Mouse (Mus musculus) adrenal gland, postnatal 10 days (tissue): ENCODE measurements around the gene Cox6b2. TPM values are rescaled to one million over a fixed set of nuclear protein-coding genes. Genes with fewer than 3 reads are reported as not detected.

Experiments used
- DNase-seq: peaks from one replicate; pipeline ENCODE4 v3.0.0; 2021; ENCODE audit warnings: mixed read lengths
- total RNA-seq, 2 experiments: library from RNA; stranded (reverse); gene quantifications; 2 replicates each; pipeline ENCODE4 v1.2.3; 2021

The Cox6b2 gene
- total RNA-seq, 2 experiments from 2014 or later, result 28.5 to 39.2 TPM

DNA sequence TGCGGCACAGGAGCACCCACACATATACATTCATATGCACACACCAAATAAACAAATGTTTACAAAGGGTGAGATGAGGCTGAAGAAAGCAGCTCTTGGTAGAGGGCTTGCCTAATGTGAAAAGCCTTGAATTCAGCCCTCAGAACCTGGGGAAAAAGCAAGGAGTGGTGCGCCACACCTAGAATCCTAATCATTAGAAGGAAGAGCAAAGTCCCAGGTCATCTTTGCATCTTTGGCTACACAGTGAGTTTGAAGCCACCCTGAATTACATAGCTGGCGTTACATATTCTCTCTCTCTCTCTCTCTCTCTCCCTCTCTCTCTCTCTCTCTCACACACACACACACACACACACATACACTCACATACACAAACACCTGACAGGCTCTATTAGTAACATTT lies 33.6 kb downstream of the Cox6b2 start:
- DNase-seq, result no peak

DNA sequence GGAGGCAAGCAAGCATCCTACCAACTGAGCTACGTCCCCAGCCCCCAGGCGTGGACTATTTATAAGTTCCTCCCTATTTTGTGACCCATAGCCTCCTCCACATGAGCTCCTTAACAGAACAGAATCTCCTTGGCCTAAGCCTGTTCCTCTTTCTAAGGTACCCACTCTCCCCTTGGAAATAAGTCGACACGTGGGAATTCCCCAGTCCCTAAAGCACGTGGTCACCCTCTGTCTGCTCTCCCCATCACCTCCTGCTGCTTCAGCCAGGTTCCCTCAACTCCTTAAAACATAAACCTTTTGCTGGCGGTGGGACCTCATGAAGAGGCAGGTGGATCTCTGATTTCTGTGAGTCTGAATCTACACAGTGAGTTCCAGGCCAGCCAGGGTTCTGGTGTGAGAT lies 35.9 kb downstream of the Cox6b2 start:
- no peak for DNase-seq

DNA sequence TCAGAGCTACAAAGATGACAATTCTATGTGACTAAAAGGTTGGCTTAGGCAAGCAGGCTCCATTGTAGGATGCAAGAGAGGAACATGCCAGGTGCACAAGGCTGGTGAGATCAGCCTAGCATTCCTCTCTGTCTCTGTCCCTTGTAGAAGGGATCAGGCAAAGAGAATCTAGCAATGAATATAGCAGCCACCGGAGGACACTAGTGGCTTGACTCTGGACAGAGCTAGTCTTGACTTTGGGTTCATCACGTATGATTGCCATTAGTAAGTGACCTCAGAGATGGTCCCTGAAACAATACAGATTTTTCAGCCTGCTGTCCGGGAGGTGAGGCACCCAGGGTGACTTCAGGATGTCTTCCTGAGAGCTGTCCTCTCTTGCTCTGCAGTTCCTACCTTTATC lies 40.3 kb downstream of the Cox6b2 start:
- no peak for DNase-seq

DNA sequence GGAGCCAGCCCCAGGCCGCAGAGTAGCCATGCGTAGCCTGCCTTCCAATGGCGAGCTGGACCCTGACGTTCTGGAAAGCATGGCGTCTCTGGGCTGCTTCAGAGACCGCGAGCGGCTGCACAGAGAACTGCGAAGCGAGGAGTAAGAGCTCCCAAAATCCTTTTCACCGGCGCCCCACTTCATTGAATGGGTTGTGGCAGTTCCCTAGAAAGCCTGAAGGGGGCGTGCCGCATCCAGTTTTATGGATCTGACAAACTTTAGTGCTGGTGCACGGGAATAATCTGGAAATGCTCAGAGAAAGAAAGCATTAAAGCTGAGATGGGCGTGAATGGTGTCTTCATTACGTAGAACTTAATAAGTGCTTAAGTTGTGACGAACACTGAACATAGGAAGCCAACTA lies 47.8 kb downstream of the Cox6b2 start:
- peak; percentile 68 for DNase-seq

DNA sequence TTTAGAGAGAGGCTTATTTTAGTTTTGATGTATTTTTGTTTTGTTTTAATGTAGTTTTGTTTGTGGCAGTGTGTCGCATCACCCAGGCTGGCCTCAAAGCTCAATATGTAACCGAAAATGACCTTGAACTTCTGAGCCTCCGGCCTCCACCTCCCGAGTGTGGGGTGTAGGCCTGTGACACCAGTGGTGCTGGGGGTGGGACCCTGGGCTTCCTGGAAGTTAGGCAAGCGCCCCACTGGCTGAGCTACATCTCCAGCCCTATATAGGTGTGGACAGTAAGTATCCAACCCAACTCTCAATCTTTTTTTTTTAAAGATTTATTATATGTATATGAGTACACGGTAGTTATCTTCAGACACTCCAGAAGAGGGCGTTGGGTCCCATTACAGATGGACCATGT lies 49.7 kb downstream of the Cox6b2 start:
- no peak for DNase-seq

DNA sequence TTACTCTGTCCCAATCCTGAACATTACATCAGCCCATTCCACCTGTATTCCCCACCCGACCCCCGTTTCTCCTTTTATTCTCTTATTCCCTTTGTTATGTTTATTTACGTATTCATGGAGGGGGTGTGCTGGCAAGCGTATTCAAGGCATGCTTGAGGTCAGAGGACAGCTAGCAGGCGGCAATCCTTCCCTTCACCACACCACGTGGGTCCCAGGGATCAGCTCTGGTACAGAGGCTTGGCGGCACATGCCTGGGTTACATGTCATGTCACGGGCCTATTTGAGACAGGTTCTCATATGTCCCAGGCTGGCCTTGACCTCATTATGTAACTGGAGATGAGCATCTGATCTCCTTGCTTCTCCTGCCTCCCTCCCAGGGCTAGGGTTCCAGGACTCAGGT lies 50.6 kb downstream of the Cox6b2 start:
- DNase-seq, result no peak

Other genes starting within 250 kb of the Cox6b2 start
- gene Tnnt1, start 236.7 kb downstream of the Cox6b2 start, total RNA-seq, result 10 to 100 TPM; 17.3 to 93.6 TPM
- 1 to 10 TPM in 1 of 2 experiments, under 1 TPM in 1; 0.78 to 1.3 TPM for gene Tnni3, start 228.9 kb downstream of the Cox6b2 start, total RNA-seq
- gene Dnaaf3, start 220.6 kb downstream of the Cox6b2 start, total RNA-seq, result 1 to 10 TPM in 1 of 2 experiments, under 1 TPM in 1; 0.60 to 1.1 TPM
- gene Syt5, start 205.6 kb downstream of the Cox6b2 start, total RNA-seq, result 10 to 100 TPM in 1 of 2 experiments, 1 to 10 TPM in 1; 9.5 to 12.7 TPM
- not detected for gene Ptprh, start 149.1 kb downstream of the Cox6b2 start, total RNA-seq
- gene Tmem86b, start 121.7 kb downstream of the Cox6b2 start, total RNA-seq, result 10 to 100 TPM; 12.7 to 14.7 TPM
- 10 to 100 TPM; 74.0 to 83.3 TPM for gene Ppp6r1, start 94.1 kb downstream of the Cox6b2 start, total RNA-seq
- 10 to 100 TPM; 36.1 to 36.7 TPM for gene Hspbp1, start 68.0 kb downstream of the Cox6b2 start, total RNA-seq
- 10 to 100 TPM in 1 of 2 experiments, 1 to 10 TPM in 1; 7.5 to 11.8 TPM for gene Brsk1, start 62.5 kb downstream of the Cox6b2 start, total RNA-seq
- gene Tmem150b, start 27.8 kb downstream of the Cox6b2 start, total RNA-seq, result under 1 TPM; 0.21 to 0.27 TPM
- gene Kmt5c, start 13.0 kb downstream of the Cox6b2 start, total RNA-seq, result 10 to 100 TPM; 54.5 to 98.2 TPM
- gene Fam71e2, start 18.2 kb upstream of the Cox6b2 start, total RNA-seq, result not detected
- under 1 TPM; 0.12 to 0.18 TPM for gene Il11, start 29.8 kb upstream of the Cox6b2 start, total RNA-seq
- gene Tmem190, start 29.8 kb upstream of the Cox6b2 start, total RNA-seq, result not detected
- gene Tmem238, start 36.6 kb upstream of the Cox6b2 start, total RNA-seq, result 10 to 100 TPM; 10.4 to 11.3 TPM
- gene Rpl28, start 39.8 kb upstream of the Cox6b2 start, total RNA-seq, result 1,000 to 10,000 TPM; 1,057 to 1,113 TPM
- gene Ube2s, start 59.5 kb upstream of the Cox6b2 start, total RNA-seq, result 100 to 1,000 TPM; 122 to 126 TPM
- gene Shisa7, start 91.6 kb upstream of the Cox6b2 start, total RNA-seq, result 1 to 10 TPM; 1.3 to 3.1 TPM
- gene Isoc2b, start 117.2 kb upstream of the Cox6b2 start, total RNA-seq, result 10 to 100 TPM in 1 of 2 experiments, 1 to 10 TPM in 1; 6.8 to 13.3 TPM
- 10 to 100 TPM; 52.8 to 56.8 TPM for gene Isoc2a, start 124.1 kb upstream of the Cox6b2 start, total RNA-seq
- not detected for gene Gm36210, start 153.4 kb upstream of the Cox6b2 start, total RNA-seq
- 10 to 100 TPM; 14.7 to 16.4 TPM for gene Zfp628, start 162.1 kb upstream of the Cox6b2 start, total RNA-seq
- gene Nat14, start 168.9 kb upstream of the Cox6b2 start, total RNA-seq, result 1 to 10 TPM; 5.5 to 8.5 TPM
- gene Ssc5d, start 172.7 kb upstream of the Cox6b2 start, total RNA-seq, result 1 to 10 TPM; 5.9 to 6.9 TPM
- 1 to 10 TPM; 1.6 to 3.1 TPM for gene Sbk2, start 211.3 kb upstream of the Cox6b2 start, total RNA-seq
- gene Sbk3, start 218.1 kb upstream of the Cox6b2 start, total RNA-seq, result under 1 TPM; 0.24 to 0.30 TPM
- gene Zfp579, start 243.1 kb upstream of the Cox6b2 start, total RNA-seq, result 10 to 100 TPM; 16.0 to 19.9 TPM